Mouse (Mus musculus): ENCODE data around the gene Rap2b. TPM values are rescaled to one million over a fixed set of nuclear protein-coding genes. Genes with fewer than 3 reads are reported as not detected.

The Rap2b gene
- total and polyA plus RNA-seq, 2 experiments from 2014 or later, result 9.9 to 14.8 TPM

- Histone ChIP-seq H3K27ac (no peak overlapping the region), H3K9me3 (ENCODE audit: low read length) (no peaks in the 10 kb centered on the region), H3K27me3 (ENCODE audit: insufficient read depth, low read length) (no peaks in the 10 kb centered on the region), H3K4me3 (ENCODE audit: low read length) (no peak overlapping the region), H3K36me3 (ENCODE audit: insufficient read depth, low read length) (no peaks in the 10 kb centered on the region), H3K4me2 (ENCODE audit: low read depth, low read length) (no peak overlapping the region), H3K4me1 (ENCODE audit: insufficient read depth, low read length) (no peaks in the 10 kb centered on the region), H3K9ac (replicated peaks; ENCODE audit: low read length) (no peak overlapping the region)
- WGBS, result 83% methylated on average over 7 of the region's 7 CpGs
- DNase-seq (ENCODE audit: low spot score) (no peak), ATAC-seq (no peak)
- TF ChIP-seq CTCF (IDR thresholded peaks at IDR 0.05; ENCODE audit: low read depth), result no peak
Measured at GRCm38 (mm10) chr3:61344031-61344430, 17.4 kb upstream of the Rap2b start.

- no peaks in the 10 kb centered on the region for H3K9me3 ChIP-seq (ENCODE audit: low read length)
- no peaks in the 10 kb centered on the region for H3K4me1 ChIP-seq (ENCODE audit: insufficient read depth, low read length)
- no peaks in the 10 kb centered on the region for H3K36me3 ChIP-seq (ENCODE audit: insufficient read depth, low read length)
- ATAC-seq (no peak), DNase-seq (ENCODE audit: low spot score) (no peak)
- 55% methylated on average over 1 of the region's 1 CpGs for WGBS
- no peak overlapping the region for H3K9ac ChIP-seq (replicated peaks; ENCODE audit: low read length)
- H3K4me3 ChIP-seq (ENCODE audit: low read length), result no peak overlapping the region
- TF ChIP-seq CTCF (IDR thresholded peaks at IDR 0.05; ENCODE audit: low read depth), result no peak
- no peaks in the 10 kb centered on the region for H3K27me3 ChIP-seq (ENCODE audit: insufficient read depth, low read length)
- H3K4me2 ChIP-seq (ENCODE audit: low read depth, low read length), result no peak overlapping the region
- no peak overlapping the region for H3K27ac ChIP-seq
Measured at GRCm38 (mm10) chr3:61345636-61346035, 15.8 kb upstream of the Rap2b start.

GRCm38 (mm10) chr3:61348036-61348614, 13.3 kb upstream of the Rap2b start:
- Histone ChIP-seq H3K9me3 (ENCODE audit: low read length) (no peaks in the 10 kb centered on the region), H3K9ac (replicated peaks; ENCODE audit: low read length) (no peak overlapping the region), H3K27ac (no peak overlapping the region), H3K27me3 (ENCODE audit: insufficient read depth, low read length) (no peaks in the 10 kb centered on the region), H3K4me1 (ENCODE audit: insufficient read depth, low read length) (no peaks in the 10 kb centered on the region), H3K36me3 (ENCODE audit: insufficient read depth, low read length) (no peaks in the 10 kb centered on the region), H3K4me3 (ENCODE audit: low read length) (no peak overlapping the region), H3K4me2 (ENCODE audit: low read depth, low read length) (no peak overlapping the region)
- DNase-seq (ENCODE audit: low spot score) (no peak), ATAC-seq (no peak)
- 68% methylated on average over 4 of the region's 4 CpGs for WGBS
- no peak for TF ChIP-seq CTCF (IDR thresholded peaks at IDR 0.05; ENCODE audit: low read depth)

GRCm38 (mm10) chr3:61349433-61349832, 12.0 kb upstream of the Rap2b start:
- Histone ChIP-seq H3K9ac (replicated peaks; ENCODE audit: low read length) (no peak overlapping the region), H3K4me3 (ENCODE audit: low read length) (no peak overlapping the region), H3K4me2 (ENCODE audit: low read depth, low read length) (no peak overlapping the region), H3K27ac (no peak overlapping the region), H3K9me3 (ENCODE audit: low read length) (no peaks in the 10 kb centered on the region), H3K27me3 (ENCODE audit: insufficient read depth, low read length) (no peaks in the 10 kb centered on the region), H3K36me3 (ENCODE audit: insufficient read depth, low read length) (no peaks in the 10 kb centered on the region), H3K4me1 (ENCODE audit: insufficient read depth, low read length) (no peaks in the 10 kb centered on the region)
- WGBS, result 53% methylated on average over 1 of the region's 1 CpGs
- DNase-seq (ENCODE audit: low spot score) (no peak), ATAC-seq (no peak)
- no peak for TF ChIP-seq CTCF (IDR thresholded peaks at IDR 0.05; ENCODE audit: low read depth)

- no peaks in the 10 kb centered on the region for H3K9me3 ChIP-seq (ENCODE audit: low read length)
- H3K4me1 ChIP-seq (ENCODE audit: insufficient read depth, low read length), result no peaks in the 10 kb centered on the region
- WGBS, result 60% methylated on average over 1 of the region's 1 CpGs
- no peak overlapping the region for H3K4me3 ChIP-seq (ENCODE audit: low read length)
- no peak overlapping the region for H3K9ac ChIP-seq (replicated peaks; ENCODE audit: low read length)
- no peaks in the 10 kb centered on the region for H3K27me3 ChIP-seq (ENCODE audit: insufficient read depth, low read length)
- TF ChIP-seq CTCF (IDR thresholded peaks at IDR 0.05; ENCODE audit: low read depth), result no peak
- no peaks in the 10 kb centered on the region for H3K36me3 ChIP-seq (ENCODE audit: insufficient read depth, low read length)
- no peak for ATAC-seq
- no peak for DNase-seq (ENCODE audit: low spot score)
- no peak overlapping the region for H3K4me2 ChIP-seq (ENCODE audit: low read depth, low read length)
- H3K27ac ChIP-seq, result no peak overlapping the region
Measured at GRCm38 (mm10) chr3:61355464-61355863, 6.0 kb upstream of the Rap2b start.

- ATAC-seq, result no peak
- Histone ChIP-seq H3K36me3 (ENCODE audit: insufficient read depth, low read length) (no peaks in the 10 kb centered on the region), H3K9me3 (ENCODE audit: low read length) (no peaks in the 10 kb centered on the region), H3K27ac (no peak overlapping the region), H3K27me3 (ENCODE audit: insufficient read depth, low read length) (no peaks in the 10 kb centered on the region), H3K4me1 (ENCODE audit: insufficient read depth, low read length) (no peaks in the 10 kb centered on the region; the same call in 1 of the 2 replicates), H3K4me3 (ENCODE audit: low read length) (no peak overlapping the region), H3K4me2 (ENCODE audit: low read depth, low read length) (no peak overlapping the region), H3K9ac (replicated peaks; ENCODE audit: low read length) (no peak overlapping the region)
- 35% methylated on average over 6 of the region's 6 CpGs for WGBS
- no peak for TF ChIP-seq CTCF (IDR thresholded peaks at IDR 0.05; ENCODE audit: low read depth)
- peak; percentile 74 for DNase-seq (ENCODE audit: low spot score)
Measured at GRCm38 (mm10) chr3:61358107-61358506, 3.3 kb upstream of the Rap2b start.

- Histone ChIP-seq H3K9me3 (ENCODE audit: low read length) (no peaks in the 10 kb centered on the region), H3K4me3 (ENCODE audit: low read length) (no peak overlapping the region), H3K36me3 (ENCODE audit: insufficient read depth, low read length) (no peaks in the 10 kb centered on the region), H3K27me3 (ENCODE audit: insufficient read depth, low read length) (no peaks in the 10 kb centered on the region), H3K9ac (replicated peaks; ENCODE audit: low read length) (no peak overlapping the region), H3K4me1 (ENCODE audit: insufficient read depth, low read length) (no peaks in the 10 kb centered on the region; the same call in 1 of the 2 replicates), H3K4me2 (ENCODE audit: low read depth, low read length) (no peak overlapping the region), H3K27ac (no peak overlapping the region)
- 0 out of 2 replicates have a peak, but pooled peaks have one; percentile 2 for TF ChIP-seq CTCF (IDR thresholded peaks at IDR 0.05; ENCODE audit: low read depth)
- ATAC-seq (no peak), DNase-seq (ENCODE audit: low spot score) (no peak)
- 54% methylated on average over 7 of the region's 7 CpGs for WGBS
Measured at GRCm38 (mm10) chr3:61358756-61359293, 2.6 kb upstream of the Rap2b start.

All from hindbrain, postnatal 0 days (tissue).